Mouse (Mus musculus): ENCODE results near the gene Col11a2. TPM values are rescaled to one million over a fixed set of nuclear protein-coding genes. Genes with fewer than 3 reads are reported as not detected.

Gene Col11a2
- total RNA-seq, 2 experiments from 2014 or later, result 2.9 TPM

- DNase-seq (ENCODE audit: low spot score), result no peak
Observed at GRCm38 (mm10) chr17:34025756-34026151, 13.5 kb upstream of the Col11a2 start.

- no peak for DNase-seq (ENCODE audit: low spot score)
Observed at GRCm38 (mm10) chr17:34026221-34026620, 13.0 kb upstream of the Col11a2 start.

- no peak for DNase-seq (ENCODE audit: low spot score)
Observed at GRCm38 (mm10) chr17:34026917-34027655, 12.2 kb upstream of the Col11a2 start.

- DNase-seq (ENCODE audit: low spot score), result peak; percentile 93
Observed at GRCm38 (mm10) chr17:34027656-34028223, 11.5 kb upstream of the Col11a2 start, which contains the start of gene H2-Ke6. Gene H2-Ke6 (minus strand): TSS chr17:34028060.

GRCm38 (mm10) chr17:34028501-34029149 lies 10.6 kb upstream of the Col11a2 start:
- DNase-seq (ENCODE audit: low spot score), result no peak

- DNase-seq (ENCODE audit: low spot score), result no peak
Observed at GRCm38 (mm10) chr17:34029150-34029889, 9.9 kb upstream of the Col11a2 start.

GRCm38 (mm10) chr17:34029890-34030595 lies 9.2 kb upstream of the Col11a2 start:
- no peak for DNase-seq (ENCODE audit: low spot score)

GRCm38 (mm10) chr17:34030861-34031326 lies 8.3 kb upstream of the Col11a2 start:
- no peak for DNase-seq (ENCODE audit: low spot score)

GRCm38 (mm10) chr17:34031465-34032173 lies 7.6 kb upstream of the Col11a2 start, which contains the start of the genes Slc39a7 and Rxrb:
Gene Slc39a7 (minus strand): TSS chr17:34031682.
Gene Rxrb (plus strand): TSS chr17:34031812.
- peak; percentile 98 for DNase-seq (ENCODE audit: low spot score)

GRCm38 (mm10) chr17:34032174-34032632 lies 7.0 kb upstream of the Col11a2 start:
- no peak for DNase-seq (ENCODE audit: low spot score)

GRCm38 (mm10) chr17:34032806-34033205 lies 6.4 kb upstream of the Col11a2 start:
- DNase-seq (ENCODE audit: low spot score), result peak; percentile 24

GRCm38 (mm10) chr17:34033441-34033840 lies 5.8 kb upstream of the Col11a2 start:
- no peak for DNase-seq (ENCODE audit: low spot score)

- DNase-seq (ENCODE audit: low spot score), result peak; percentile 73
Observed at GRCm38 (mm10) chr17:34034064-34034463, 5.2 kb upstream of the Col11a2 start.

GRCm38 (mm10) chr17:34035517-34035916 lies 3.7 kb upstream of the Col11a2 start:
- DNase-seq (ENCODE audit: low spot score), result no peak

GRCm38 (mm10) chr17:34036647-34037046 lies 2.6 kb upstream of the Col11a2 start:
- peak; percentile 15 for DNase-seq (ENCODE audit: low spot score)

GRCm38 (mm10) chr17:34037241-34037640 lies 2.0 kb upstream of the Col11a2 start:
- DNase-seq (ENCODE audit: low spot score), result no peak

GRCm38 (mm10) chr17:34038440-34038839 lies 797 bp upstream of the Col11a2 start:
- peak; percentile 14 for DNase-seq (ENCODE audit: low spot score)

GRCm38 (mm10) chr17:34039562-34040450 lies 569 bp downstream of the Col11a2 start:
- peak; percentile 88 for DNase-seq (ENCODE audit: low spot score)

GRCm38 (mm10) chr17:34045941-34046340 lies 6.7 kb downstream of the Col11a2 start:
- DNase-seq (ENCODE audit: low spot score), result no peak

Data from gastrocnemius, adult 18-20 months (tissue).